Mouse (Mus musculus) heart, postnatal 0 days (tissue): Measurements from ENCODE around the gene Wdr49.

ENCODE experiments used
- CTCF ChIP-seq: IDR thresholded peaks from 2 replicates; pipeline ENCODE4 v1.5.1; 2016; ENCODE audit warnings: antibody characterized with exemption, control low read depth, low read depth
- EP300 ChIP-seq: IDR thresholded peaks from 2 replicates; pipeline ENCODE4 v1.6.1; 2016; ENCODE audit warnings: antibody characterized with exemption, low read depth

DNA sequence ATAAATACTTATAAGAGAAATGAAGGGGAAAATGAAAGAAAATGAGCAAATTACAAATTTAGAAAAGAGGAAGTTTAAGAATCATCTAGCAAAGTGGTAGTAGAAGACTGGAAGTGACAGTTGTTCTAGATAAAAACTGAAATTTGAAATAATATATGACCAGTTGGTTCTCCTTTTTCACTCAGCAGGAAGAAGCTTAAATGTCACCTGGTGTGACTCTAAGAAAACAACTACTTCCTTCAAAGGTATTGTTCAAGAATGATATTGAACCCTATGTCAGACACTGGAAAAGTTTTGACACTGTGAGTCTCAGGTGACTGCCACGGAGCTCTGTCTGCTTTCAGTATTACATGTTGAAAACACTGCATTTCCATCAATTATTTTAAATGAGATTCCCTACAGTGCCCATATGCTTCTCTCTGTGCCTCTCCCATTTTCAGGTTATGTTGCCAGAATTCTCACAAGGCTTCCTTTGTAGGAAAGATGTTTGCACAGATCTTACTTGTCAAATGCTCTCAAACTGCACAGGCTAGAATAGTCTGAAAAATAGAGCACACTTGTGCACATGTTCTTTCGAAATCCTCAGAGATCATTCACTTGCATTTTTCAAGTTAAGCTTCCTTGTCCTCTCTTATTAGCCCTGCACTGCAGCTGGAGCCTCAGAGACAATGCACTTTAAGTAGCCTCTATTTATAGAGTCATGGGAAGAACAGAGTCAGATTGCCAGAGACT lies 184.8 kb downstream of the Wdr49 start:
- no peak for TF ChIP-seq CTCF
- no peak for TF ChIP-seq EP300
